Mouse (Mus musculus) liver, adult 2 months (tissue): ENCODE measurements at regions not wholly inside any gene's neighbourhood (a gene's known extent, or its start where the extent isn't known, plus 50 kb on each side); places are given as distances from the start of the nearest gene placed in this dataset.

Experiments used
- CTCF ChIP-seq: fragments of 200-500 bp; IDR thresholded peaks from 2 replicates; pipeline ENCODE4 v1.5.1; 2011; ENCODE audit warnings: low read depth, low read length, control low read depth
- POLR2A ChIP-seq: fragments of 200-500 bp; IDR thresholded peaks from 2 replicates; pipeline ENCODE4 v1.6.1; 2011; ENCODE audit warnings: low read length, control low read depth; ENCODE audit not compliant: insufficient read depth; ENCODE audit errors: extremely low read depth

DNA sequence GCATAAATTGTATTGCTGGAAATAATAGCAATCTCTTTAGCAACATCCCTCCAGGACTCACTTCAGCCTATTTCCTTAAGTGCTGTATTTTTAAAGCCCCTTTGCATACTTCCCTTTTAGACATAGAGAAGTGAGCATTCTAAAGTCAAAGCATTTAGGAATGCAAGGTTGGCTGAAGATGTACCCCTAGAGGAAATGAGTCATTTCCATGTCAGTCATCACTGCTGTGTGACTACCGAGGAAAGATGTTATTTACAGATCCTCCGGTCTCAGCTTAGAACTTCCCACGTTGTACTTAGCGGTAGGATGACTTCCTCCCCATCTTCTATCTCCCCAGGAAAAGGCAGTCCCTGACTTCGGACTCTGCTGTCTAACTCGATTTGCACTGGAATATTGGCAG is 337.2 kb downstream of the Meis1 start:
- TF ChIP-seq CTCF, result no peak
- no peak for TF ChIP-seq POLR2A
